Mouse (Mus musculus): ENCODE measurements around the gene Ift57. TPM values are rescaled to one million over a fixed set of nuclear protein-coding genes. Genes with fewer than 3 reads are reported as not detected.
A peak's percentile ranks its signal among the peaks of the same experiment; 100 is the strongest.

The Ift57 gene
- polyA plus RNA-seq, 1 experiment from 2014 or later = 32.9 TPM

- no peaks in the 10 kb centered on the region for H3K4me1 ChIP-seq (ENCODE audit: control insufficient read depth, insufficient read depth, low read length)
- WGBS = 15% methylated on average over 3 of the region's 3 CpGs
- H3K9me3 ChIP-seq (replicated peaks; ENCODE audit: control insufficient read depth, low read length) = no peaks in the 10 kb centered on the region
- no peaks in the 10 kb centered on the region for H3K27me3 ChIP-seq (ENCODE audit: control insufficient read depth, insufficient read depth, low read length)
- 0 out of 2 replicates have a peak, but pooled peaks have one; percentile 34 for ATAC-seq (replicated peaks; ENCODE audit: insufficient number of reproducible peaks, low FRiP score, low TSS enrichment, low read depth)
- no peak overlapping the region for H3K27ac ChIP-seq (replicated peaks; ENCODE audit: low read depth, low read length)
- DNase-seq (ENCODE audit: low spot score) = peak; percentile 33
- no peak overlapping the region for H3K4me2 ChIP-seq (ENCODE audit: low read depth, low read length)
- no peaks in the 10 kb centered on the region for H3K36me3 ChIP-seq (replicated peaks; ENCODE audit: control insufficient read depth, insufficient read depth, low read depth, low read length)
- H3K4me3 ChIP-seq (ENCODE audit: low read depth, low read length) = no peak overlapping the region
- H3K9ac ChIP-seq (replicated peaks; ENCODE audit: low read length) = no peak overlapping the region
These were observed 54.3 kb downstream of the Ift57 start for GRCm38 (mm10) chr16:49753318-49753717.

- DNase-seq (ENCODE audit: low spot score) (no peak), ATAC-seq (replicated peaks; ENCODE audit: insufficient number of reproducible peaks, low FRiP score, low TSS enrichment, low read depth) (no peak)
- no peak overlapping the region for H3K9ac ChIP-seq (replicated peaks; ENCODE audit: low read length)
- 86% methylated on average over 17 of the region's 17 CpGs for WGBS
- H3K4me2 ChIP-seq (ENCODE audit: low read depth, low read length) = no peak overlapping the region
- no peak overlapping the region for H3K27ac ChIP-seq (replicated peaks; ENCODE audit: low read depth, low read length)
- no peak overlapping the region for H3K4me3 ChIP-seq (ENCODE audit: low read depth, low read length)
- H3K4me1 ChIP-seq (ENCODE audit: control insufficient read depth, insufficient read depth, low read length) = no peaks in the 10 kb centered on the region
- H3K27me3 ChIP-seq (ENCODE audit: control insufficient read depth, insufficient read depth, low read length) = no peaks in the 10 kb centered on the region
- H3K9me3 ChIP-seq (replicated peaks; ENCODE audit: control insufficient read depth, low read length) = no peaks in the 10 kb centered on the region
- H3K36me3 ChIP-seq (replicated peaks; ENCODE audit: control insufficient read depth, insufficient read depth, low read depth, low read length) = no peaks in the 10 kb centered on the region
These were observed 61.6 kb downstream of the Ift57 start for GRCm38 (mm10) chr16:49760517-49761203.

DNA sequence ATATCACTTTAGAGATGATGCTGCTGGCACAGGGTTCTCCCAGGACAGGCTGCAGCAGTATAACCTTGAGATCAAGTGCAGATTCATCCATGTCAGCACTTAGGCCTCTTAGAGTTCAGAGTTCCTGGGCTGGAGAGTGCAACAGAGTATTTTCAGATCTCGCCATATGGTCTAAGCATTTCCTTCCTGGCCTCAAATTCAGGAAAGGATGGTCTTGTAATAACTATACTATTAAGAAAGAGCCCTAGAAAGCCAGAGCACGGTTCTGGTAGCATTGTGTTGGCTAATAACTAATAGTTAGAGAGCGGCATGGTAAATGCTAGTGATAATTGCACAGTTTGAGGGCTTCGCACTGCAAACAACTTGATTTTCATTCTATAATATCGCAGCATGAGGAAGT is 62.9 kb downstream of the Ift57 start:
- Histone ChIP-seq H3K4me2 (ENCODE audit: low read depth, low read length) (no peak overlapping the region), H3K9me3 (replicated peaks; ENCODE audit: control insufficient read depth, low read length) (no peaks in the 10 kb centered on the region), H3K4me1 (ENCODE audit: control insufficient read depth, insufficient read depth, low read length) (no peaks in the 10 kb centered on the region), H3K4me3 (ENCODE audit: low read depth, low read length) (no peak overlapping the region), H3K36me3 (replicated peaks; ENCODE audit: control insufficient read depth, insufficient read depth, low read depth, low read length) (no peaks in the 10 kb centered on the region), H3K27ac (replicated peaks; ENCODE audit: low read depth, low read length) (no peak overlapping the region), H3K9ac (replicated peaks; ENCODE audit: low read length) (no peak overlapping the region), H3K27me3 (ENCODE audit: control insufficient read depth, insufficient read depth, low read length) (no peaks in the 10 kb centered on the region)
- no peak for ATAC-seq (replicated peaks; ENCODE audit: insufficient number of reproducible peaks, low FRiP score, low TSS enrichment, low read depth)
- 79% methylated on average over 5 of the region's 5 CpGs for WGBS
- no peak for DNase-seq (ENCODE audit: low spot score)

GRCm38 (mm10) chr16:49766326-49766725 is 67.3 kb downstream of the Ift57 start:
- Histone ChIP-seq H3K4me1 (ENCODE audit: control insufficient read depth, insufficient read depth, low read length) (no peaks in the 10 kb centered on the region), H3K4me2 (ENCODE audit: low read depth, low read length) (no peak overlapping the region), H3K27ac (replicated peaks; ENCODE audit: low read depth, low read length) (no peak overlapping the region), H3K4me3 (ENCODE audit: low read depth, low read length) (no peak overlapping the region), H3K9me3 (replicated peaks; ENCODE audit: control insufficient read depth, low read length) (no peaks in the 10 kb centered on the region), H3K36me3 (replicated peaks; ENCODE audit: control insufficient read depth, insufficient read depth, low read depth, low read length) (no peaks in the 10 kb centered on the region), H3K27me3 (ENCODE audit: control insufficient read depth, insufficient read depth, low read length) (no peaks in the 10 kb centered on the region), H3K9ac (replicated peaks; ENCODE audit: low read length) (no peak overlapping the region)
- WGBS = 71% methylated on average over 3 of the region's 3 CpGs
- ATAC-seq (replicated peaks; ENCODE audit: insufficient number of reproducible peaks, low FRiP score, low TSS enrichment, low read depth) (no peak), DNase-seq (ENCODE audit: low spot score) (peak; percentile 36)

DNA sequence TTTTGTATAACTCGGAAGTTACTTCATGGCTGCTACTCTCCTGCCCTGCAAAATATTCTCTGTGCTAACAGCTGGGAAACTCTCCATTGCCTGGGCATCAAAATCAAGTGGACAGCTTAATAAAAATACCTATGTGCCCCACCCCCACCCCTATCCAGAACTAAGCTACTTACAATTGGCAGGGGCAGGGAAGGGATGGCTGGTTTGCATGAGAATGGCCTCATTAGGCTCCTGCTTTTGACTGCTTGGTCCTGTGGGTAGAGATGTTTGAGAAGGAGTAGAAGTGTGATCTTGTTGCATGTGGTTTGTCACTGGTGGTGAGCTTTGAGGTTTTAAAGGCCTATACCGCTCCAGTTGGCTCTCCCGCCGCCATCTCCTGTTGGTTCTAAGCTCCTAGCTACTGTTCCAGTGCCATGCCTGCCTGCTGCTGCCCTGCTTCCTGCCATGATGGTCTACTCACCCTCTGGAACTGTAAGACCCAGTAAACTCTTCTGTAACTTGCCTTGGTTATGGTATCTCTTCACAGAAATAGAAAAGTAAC is 69.5 kb downstream of the Ift57 start:
- WGBS = 86% methylated on average over 4 of the region's 4 CpGs

DNA sequence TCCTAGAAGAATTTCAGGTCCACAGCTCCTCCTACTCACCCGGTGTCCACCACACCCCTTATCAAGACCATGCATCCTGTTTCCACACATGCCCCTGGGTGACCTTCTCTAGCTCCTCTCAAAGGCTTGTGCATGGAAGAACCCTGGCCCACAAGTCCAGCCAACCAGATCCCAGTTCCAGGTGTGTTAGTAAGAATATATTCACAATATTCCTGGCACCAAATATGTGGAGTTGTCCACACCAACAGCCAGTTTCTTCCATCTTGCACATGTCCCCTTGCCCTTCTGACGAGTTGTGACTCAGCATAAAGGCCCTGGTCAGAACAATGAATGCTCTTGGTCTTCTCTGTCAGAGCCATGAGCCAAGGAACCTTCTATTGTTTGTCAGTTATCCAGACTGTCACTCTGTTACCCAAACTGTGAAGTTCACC is 70.8 kb downstream of the Ift57 start:
- Histone ChIP-seq H3K4me3 (ENCODE audit: low read depth, low read length) (no peak overlapping the region), H3K9ac (replicated peaks; ENCODE audit: low read length) (no peak overlapping the region), H3K4me2 (ENCODE audit: low read depth, low read length) (no peak overlapping the region), H3K9me3 (replicated peaks; ENCODE audit: control insufficient read depth, low read length) (no peaks in the 10 kb centered on the region), H3K4me1 (ENCODE audit: control insufficient read depth, insufficient read depth, low read length) (no peaks in the 10 kb centered on the region), H3K27me3 (ENCODE audit: control insufficient read depth, insufficient read depth, low read length) (no peaks in the 10 kb centered on the region), H3K36me3 (replicated peaks; ENCODE audit: control insufficient read depth, insufficient read depth, low read depth, low read length) (no peaks in the 10 kb centered on the region), H3K27ac (replicated peaks; ENCODE audit: low read depth, low read length) (no peak overlapping the region)
- DNase-seq (ENCODE audit: low spot score) (no peak), ATAC-seq (replicated peaks; ENCODE audit: insufficient number of reproducible peaks, low FRiP score, low TSS enrichment, low read depth) (no peak)
- WGBS = 80% methylated on average over 2 of the region's 2 CpGs

More for the DNA sequence above, 69.5 kb downstream of the Ift57 start:
- Histone ChIP-seq H3K4me2 (ENCODE audit: low read depth, low read length) (no peak overlapping the region), H3K27me3 (ENCODE audit: control insufficient read depth, insufficient read depth, low read length) (no peaks in the 10 kb centered on the region), H3K9me3 (replicated peaks; ENCODE audit: control insufficient read depth, low read length) (no peaks in the 10 kb centered on the region), H3K27ac (replicated peaks; ENCODE audit: low read depth, low read length) (no peak overlapping the region), H3K36me3 (replicated peaks; ENCODE audit: control insufficient read depth, insufficient read depth, low read depth, low read length) (no peaks in the 10 kb centered on the region), H3K4me3 (ENCODE audit: low read depth, low read length) (no peak overlapping the region), H3K9ac (replicated peaks; ENCODE audit: low read length) (no peak overlapping the region), H3K4me1 (ENCODE audit: control insufficient read depth, insufficient read depth, low read length) (no peaks in the 10 kb centered on the region)
- ATAC-seq (replicated peaks; ENCODE audit: insufficient number of reproducible peaks, low FRiP score, low TSS enrichment, low read depth) = no peak
- no peak for DNase-seq (ENCODE audit: low spot score)

DNA sequence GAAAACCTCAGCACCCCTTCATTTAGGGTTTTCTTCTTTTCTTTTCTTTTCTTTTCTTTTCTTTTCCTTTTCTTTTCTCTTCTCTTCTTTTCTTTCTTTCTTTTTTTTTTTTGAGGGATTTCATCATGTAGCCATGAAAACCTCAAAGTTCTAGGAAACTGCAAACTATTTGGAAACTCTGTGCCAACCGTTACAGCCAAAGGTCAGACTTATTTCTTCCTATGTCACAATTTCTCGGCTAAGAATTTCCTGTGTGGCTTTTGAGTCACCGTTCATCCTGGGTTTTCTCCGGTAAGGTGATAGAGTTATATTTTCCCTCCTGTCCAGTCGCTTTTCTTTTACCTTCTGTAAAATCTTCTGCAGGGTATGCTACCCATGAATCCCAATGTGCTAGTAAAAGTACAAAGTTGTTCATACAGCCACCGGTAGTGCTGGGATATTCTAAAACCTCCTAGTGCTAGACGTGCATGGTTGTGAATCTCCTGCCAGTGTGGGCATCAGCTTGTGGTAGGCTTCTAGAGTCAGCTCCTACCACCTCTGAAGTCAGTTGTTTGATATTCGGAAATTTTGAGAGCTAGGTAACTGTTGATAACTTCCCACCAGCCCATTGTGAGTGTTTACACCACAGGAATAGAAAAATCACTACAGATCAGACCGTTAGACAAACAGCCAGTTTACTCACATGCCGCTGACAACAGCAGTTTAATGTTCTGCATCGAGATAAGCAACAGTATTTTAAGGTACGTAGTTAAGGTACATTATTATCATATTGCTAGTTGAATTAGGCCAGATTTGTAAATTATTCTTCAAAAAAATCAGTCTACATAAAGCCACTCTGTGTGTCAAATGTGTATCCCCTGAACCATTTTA is 71.5 kb downstream of the Ift57 start:
- Histone ChIP-seq H3K36me3 (replicated peaks; ENCODE audit: control insufficient read depth, insufficient read depth, low read depth, low read length) (no peaks in the 10 kb centered on the region), H3K9ac (replicated peaks; ENCODE audit: low read length) (no peak overlapping the region), H3K4me1 (ENCODE audit: control insufficient read depth, insufficient read depth, low read length) (no peaks in the 10 kb centered on the region), H3K9me3 (replicated peaks; ENCODE audit: control insufficient read depth, low read length) (no peaks in the 10 kb centered on the region), H3K4me3 (ENCODE audit: low read depth, low read length) (no peak overlapping the region), H3K27ac (replicated peaks; ENCODE audit: low read depth, low read length) (no peak overlapping the region), H3K27me3 (ENCODE audit: control insufficient read depth, insufficient read depth, low read length) (no peaks in the 10 kb centered on the region), H3K4me2 (ENCODE audit: low read depth, low read length) (no peak overlapping the region)
- WGBS = 89% methylated on average over 12 of the region's 12 CpGs
- ATAC-seq (replicated peaks; ENCODE audit: insufficient number of reproducible peaks, low FRiP score, low TSS enrichment, low read depth) (no peak), DNase-seq (ENCODE audit: low spot score) (no peak)
